Mouse (Mus musculus) embryo, embryonic 10.5 days (tissue): Measurements from ENCODE around the gene St3gal6.

Experiments
- DNase-seq: peaks from one replicate; pipeline ENCODE4 v3.0.0-alpha.2; 2015; ENCODE audit warnings: low spot score

St3gal6 gene

GRCm38 (mm10) chr16:58475544-58476154 lies 48.4 kb downstream of the St3gal6 start:
- no peak for DNase-seq

DNA sequence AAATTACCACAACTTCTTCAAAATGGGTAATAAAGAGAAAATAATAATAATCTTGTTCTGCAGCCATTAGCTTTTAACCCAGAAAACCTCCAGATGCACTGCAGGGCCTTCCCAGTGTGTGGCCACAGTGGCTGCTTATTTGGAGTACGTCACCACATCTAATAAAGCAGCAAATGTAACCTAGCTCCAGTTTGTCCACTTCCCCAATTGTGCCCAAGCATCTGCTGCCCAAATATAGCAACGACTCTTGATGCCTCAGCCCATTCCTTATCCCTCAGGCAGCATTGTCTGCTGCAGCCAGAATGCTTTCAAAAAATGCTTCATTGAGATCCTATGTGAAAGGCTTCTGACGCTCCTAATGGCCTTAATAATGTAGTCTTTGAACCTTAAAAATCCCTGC lies 49.2 kb downstream of the St3gal6 start:
- DNase-seq, result no peak

DNA sequence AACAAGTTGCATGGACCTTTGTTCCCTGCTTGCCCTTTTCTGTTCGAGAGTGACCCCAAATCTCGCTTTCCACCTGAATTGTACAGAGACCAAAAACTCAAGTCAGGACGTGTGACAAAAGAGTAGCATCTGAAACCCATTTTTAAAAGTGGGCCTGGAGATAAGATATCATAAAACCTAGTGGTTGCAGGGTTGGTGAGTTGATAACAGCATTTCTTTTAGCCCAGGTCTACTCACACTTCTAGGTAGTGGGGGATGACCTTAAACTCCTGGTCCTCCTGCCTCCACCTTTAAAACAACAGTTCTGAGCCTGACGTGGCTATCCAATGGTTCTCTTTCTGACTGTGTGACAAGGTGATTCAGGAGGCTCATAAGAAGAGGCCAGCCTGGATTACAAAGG lies 53.2 kb downstream of the St3gal6 start:
- no peak for DNase-seq

- DNase-seq, result no peak
Measured at GRCm38 (mm10) chr16:58470061-58470460, 54.0 kb downstream of the St3gal6 start.

DNA sequence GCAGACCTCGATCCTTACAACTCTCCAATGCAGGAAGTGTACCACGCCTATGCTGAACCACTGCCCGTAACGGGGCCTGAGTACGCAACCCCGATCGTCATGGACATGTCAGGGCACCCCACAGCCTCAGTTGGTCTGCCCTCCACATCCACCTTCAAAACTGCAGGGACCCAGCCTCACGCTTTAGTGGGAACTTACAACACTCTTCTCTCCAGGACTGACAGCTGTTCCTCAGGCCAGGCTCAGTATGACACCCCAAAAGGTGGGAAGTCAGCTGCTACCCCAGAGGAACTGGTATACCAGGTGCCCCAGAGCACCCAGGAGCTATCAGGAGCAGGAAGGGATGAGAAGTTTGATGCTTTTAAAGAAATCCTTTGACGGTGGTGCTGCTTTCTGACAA lies 58.6 kb downstream of the St3gal6 start:
- DNase-seq, result no peak

- no peak for DNase-seq
Measured at GRCm38 (mm10) chr16:58464051-58464450, 60.0 kb downstream of the St3gal6 start.

GRCm38 (mm10) chr16:58462519-58462918 lies 61.5 kb downstream of the St3gal6 start:
- no peak for DNase-seq

DNA sequence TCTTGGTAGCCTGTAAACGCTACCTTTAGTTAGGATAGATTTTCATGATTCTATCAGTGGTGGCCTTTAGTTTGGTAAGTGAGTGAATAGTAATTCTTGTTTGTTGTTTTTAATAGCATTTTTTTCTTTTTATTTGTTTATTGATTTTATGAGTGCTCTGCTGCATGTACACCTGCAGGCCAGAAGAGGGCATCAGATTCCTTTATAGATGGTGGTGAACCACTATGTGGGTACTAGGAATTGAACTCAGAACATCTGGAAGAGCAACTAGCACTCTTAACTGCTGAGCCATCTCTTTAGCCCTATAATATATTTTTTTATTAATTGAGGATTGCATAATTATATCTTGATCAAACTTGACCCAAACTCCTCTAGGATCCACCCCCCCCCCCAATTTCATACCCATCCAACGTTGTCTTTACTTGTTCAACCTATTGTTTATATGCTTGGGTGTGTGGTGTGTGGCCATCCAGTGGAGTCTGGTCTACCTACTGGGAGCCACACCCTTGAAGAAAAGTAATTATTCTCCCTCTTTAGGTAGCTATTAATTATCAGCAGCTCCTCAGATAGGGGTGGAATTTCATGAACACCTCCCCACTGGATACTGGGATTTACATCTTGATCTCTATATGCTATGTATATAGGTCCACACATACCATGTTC lies 62.1 kb downstream of the St3gal6 start:
- DNase-seq, result peak; percentile 24

DNA sequence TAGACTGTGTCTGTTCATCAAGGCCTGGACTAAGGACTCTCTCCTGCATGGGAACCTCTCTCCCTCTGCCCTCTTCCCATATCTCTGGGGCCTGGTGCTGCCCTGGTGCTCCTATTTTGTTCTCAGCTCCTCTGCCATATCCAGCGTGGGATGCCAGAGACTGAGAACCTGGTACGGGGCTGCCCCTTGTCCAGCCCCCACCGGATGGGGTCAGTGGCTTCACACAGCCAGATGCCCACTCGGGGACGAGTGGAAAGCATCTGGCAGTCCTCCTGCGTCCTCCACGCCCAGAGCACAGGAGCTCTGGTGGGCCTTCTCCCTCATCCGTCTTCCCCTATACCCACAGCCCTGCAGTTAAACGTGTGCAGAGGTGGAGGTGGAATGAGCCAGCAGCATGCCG lies 63.7 kb downstream of the St3gal6 start:
- DNase-seq, result no peak

GRCm38 (mm10) chr16:58459966-58460365 lies 64.1 kb downstream of the St3gal6 start:
- DNase-seq, result peak; percentile 17

- no peak for DNase-seq
Measured at GRCm38 (mm10) chr16:58456991-58457390, 67.1 kb downstream of the St3gal6 start.

- DNase-seq, result no peak
Measured at GRCm38 (mm10) chr16:58456445-58456844, 67.6 kb downstream of the St3gal6 start.

- DNase-seq, result no peak
Measured at GRCm38 (mm10) chr16:58455118-58455517, 68.9 kb downstream of the St3gal6 start.

DNA sequence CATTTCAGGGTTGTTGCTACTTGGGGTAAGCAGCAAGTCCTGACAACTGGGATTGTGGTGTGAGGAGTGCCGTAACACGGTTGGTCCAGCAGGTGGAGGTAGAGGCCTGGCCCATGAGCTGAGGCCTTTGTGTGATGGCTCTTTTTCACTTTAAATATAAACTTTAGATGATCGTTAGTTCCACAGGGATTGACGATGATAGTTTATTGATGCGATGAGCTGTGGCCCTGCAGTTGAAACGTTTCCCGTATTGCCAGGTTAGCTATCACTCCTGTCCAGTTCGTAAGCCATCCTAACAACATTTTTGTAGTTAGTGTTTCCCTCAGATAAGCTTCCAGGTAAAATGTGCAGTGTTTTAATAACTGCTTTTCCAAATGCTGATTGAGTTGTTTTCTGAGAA lies 69.4 kb downstream of the St3gal6 start:
- DNase-seq, result peak; percentile 75

DNA sequence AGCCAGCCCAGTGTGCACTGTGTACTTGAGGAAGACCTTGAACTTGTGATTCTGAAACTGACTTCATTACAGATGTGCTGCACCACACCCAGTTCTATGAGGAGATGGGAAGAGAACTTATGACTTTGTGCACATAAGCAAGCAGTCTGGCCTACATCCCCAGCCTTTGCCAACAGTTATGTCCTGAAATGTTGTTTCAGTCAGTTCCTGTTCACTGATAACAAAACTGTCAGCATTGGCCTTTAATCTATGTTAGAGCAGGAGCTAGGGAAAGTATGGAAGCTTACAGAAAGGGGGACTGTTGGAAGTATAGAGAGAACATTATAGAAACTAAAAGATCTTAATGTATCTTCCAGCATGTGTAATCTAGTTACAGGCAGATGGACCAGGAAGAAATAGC lies 70.2 kb downstream of the St3gal6 start:
- DNase-seq, result no peak

DNA sequence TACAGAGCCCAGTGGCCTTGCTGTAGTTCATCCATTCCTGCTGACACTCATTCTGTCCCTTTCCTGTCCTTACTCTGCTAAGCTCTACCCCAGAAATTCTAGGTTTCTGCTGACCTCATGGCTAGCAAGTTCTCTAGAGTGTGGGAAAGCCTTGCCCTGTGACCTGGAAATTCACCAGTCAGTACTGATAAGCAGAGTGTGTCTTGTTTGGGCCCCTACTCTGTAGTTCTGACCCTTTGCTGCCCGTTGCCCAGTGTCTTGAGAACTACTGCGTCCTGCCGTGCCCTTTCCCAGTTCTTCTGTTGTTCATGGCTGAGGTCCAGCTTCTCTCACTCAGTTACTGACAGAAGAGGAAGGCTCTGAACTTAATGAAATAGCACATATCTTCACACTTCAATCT lies 70.9 kb downstream of the St3gal6 start:
- DNase-seq, result no peak

GRCm38 (mm10) chr16:58451647-58452046 lies 72.4 kb downstream of the St3gal6 start:
- no peak for DNase-seq

DNA sequence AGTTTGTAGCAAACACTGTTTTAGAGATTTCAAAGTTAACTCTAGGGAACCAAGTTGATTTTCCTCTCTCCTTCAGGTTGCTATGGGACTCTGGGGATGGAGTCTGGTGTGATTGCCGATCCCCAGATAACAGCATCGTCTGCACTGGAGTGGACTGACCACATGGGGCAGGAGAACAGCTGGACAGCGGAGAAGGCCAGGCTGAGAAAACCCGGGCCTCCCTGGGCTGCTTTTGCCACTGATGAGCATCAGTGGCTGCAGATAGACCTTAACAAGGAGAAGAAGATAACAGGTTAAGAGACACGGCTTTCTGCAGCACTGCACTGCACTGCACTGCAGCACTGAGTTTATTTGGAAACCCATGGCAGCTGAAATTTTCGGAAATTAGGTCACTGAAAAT lies 73.4 kb downstream of the St3gal6 start:
- no peak for DNase-seq

DNA sequence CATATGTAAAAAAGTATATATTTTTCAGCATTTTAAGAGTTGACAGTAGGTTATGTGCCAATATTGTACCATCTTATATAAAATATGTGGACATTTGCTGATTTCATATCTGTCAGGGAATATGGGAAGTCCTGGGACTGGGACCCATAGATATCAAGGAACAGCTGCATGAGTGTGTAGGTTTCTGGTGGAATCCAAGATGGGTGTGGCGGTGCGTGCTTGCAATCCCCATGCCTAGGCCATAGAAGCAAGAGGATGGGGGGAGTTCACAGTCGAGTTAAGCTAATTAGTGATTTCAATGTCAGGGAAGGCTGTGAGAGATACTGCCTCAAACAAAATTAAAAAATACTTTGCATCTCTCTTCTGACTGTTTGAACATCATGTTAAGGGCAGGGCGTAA lies 75.0 kb downstream of the St3gal6 start:
- DNase-seq, result no peak

DNA sequence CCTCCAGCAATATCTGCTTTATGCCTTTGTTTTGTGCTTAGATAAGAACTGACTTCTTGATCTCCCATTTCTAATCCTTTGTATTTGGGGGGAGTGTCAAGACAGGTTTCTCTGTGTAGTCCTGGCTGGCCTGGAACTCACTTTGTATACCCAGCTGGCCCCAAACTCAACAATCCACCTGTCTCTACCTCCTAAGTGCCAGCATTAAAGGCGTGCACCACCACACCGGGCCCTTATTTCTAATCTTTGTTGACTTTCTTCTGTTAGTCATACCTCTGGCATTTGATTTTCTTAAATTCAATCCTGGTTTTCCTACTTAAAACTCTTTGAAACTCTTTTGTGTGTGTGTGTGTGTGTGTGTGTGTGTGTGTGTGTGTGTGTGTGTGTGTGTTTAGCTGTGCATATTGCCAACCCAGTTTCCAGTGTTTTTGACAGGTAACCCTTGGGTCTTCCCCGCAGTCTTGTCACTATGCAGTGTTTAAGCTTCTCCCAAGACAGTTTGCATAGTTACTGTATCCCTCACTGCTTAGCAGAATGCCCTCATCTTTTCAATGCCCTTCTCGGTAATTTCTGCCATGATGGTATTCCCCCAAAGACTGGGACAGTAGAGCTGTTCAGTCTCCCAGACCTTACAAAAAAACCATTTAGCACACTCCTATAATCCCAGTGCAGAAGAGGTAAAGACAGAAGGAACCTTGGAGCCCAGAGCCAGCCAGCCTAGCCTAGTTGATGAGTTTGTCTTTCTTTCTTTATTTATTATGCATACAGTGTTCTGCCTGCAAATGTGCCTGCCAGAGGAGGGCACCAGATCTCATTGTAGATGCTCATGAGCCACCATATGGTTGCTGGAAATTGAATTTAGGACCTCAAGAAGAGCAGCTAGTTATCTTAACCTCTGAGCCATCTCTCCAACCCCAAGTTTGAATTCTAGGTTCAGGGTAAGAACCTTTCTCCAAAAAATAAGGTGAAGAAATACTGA lies 77.5 kb downstream of the St3gal6 start:
- no peak for DNase-seq

DNA sequence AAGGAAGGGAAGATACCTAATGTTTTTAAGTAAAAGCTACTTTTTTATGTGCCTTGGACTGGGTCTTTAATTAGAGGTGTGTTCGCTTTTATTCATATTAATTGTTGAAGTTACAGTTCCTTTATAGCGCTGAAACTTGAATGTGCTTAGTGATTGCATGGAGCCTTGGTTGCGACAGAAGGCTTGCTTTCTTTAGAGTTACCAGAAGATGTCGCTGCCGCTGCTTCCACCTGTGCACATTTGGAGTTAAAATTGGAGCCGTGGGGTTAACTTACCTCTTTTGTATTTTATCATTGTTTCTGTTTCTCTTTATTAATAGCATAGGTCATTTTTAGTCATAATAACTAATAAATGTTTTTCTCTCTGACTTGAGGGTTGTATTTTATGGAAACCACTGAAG lies 79.3 kb downstream of the St3gal6 start:
- DNase-seq, result no peak

DNA sequence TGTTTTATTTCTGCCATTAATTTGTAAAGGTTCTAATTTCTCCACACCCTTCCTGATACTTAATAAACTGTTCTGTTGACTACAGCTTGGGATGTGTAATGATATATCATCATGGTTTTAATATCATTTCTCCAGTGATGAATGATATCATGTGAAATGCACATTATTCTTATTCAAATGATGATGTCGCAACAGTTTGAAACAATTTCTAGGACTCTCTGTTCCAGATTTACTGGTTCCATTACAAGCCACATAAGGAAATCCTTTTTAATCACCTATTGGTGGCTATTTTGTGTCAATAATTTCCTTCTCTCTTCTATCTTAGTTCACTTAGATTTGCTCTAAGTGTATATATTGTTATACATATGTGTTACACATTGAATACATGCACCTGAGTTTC lies 91.7 kb downstream of the St3gal6 start:
- no peak for DNase-seq

DNA sequence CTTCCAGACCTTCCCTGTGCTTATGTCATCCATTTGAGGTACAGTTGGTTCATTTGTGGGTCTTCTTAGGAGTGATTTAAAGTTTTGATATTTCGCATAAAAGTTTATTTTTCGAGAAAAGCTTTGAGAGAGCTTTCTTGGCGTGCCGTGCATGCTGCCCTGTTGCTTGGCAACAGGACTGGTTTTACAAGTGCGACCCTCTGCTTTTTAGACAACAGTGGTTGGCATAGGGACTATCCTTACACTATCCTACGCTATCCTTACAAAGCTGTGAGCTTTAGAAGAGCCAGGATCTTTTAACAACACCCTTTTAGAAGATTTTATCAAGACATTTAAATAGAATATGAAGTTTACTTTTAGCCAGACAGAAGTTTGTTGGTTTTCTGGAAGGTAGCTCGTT lies 93.8 kb downstream of the St3gal6 start:
- DNase-seq, result no peak
